Mouse (Mus musculus) inflammation-experienced regulatory T-cells, adult 6 months (primary cell): ENCODE data around the gene Herc3. TPM values are rescaled to one million over a fixed set of nuclear protein-coding genes. Genes with fewer than 3 reads are reported as not detected.

Experiments
- polyA plus RNA-seq, 3 experiments: library from polyadenylated mRNA; unstranded; fragments of 100-300 nt; shearing (Covaris generic); gene quantifications; one replicate each; pipeline ENCODE4 v1.2.1; 2017

The Herc3 gene
- polyA plus RNA-seq, 3 experiments from 2014 or later, result 19.8 to 20.8 (median 20.1) TPM

Other genes starting within 250 kb of the Herc3 start
- gene Abcg2, start 246.9 kb upstream of the Herc3 start, polyA plus RNA-seq, result 10 to 100 TPM; 12.1 to 23.4 (median 19.2) TPM
- under 1 TPM in 1 of 3 experiments, not detected in 2; 0.20 TPM for gene Nap1l5, start 75.6 kb downstream of the Herc3 start, polyA plus RNA-seq
- gene Fam13a, start 193.1 kb downstream of the Herc3 start, polyA plus RNA-seq, result under 1 TPM in 2 of 3 experiments, not detected in 1; 0.27 to 0.29 TPM